Mouse (Mus musculus) heart, embryonic 16.5 days (tissue): ENCODE data around the gene Gcsam. TPM values are rescaled to one million over a fixed set of nuclear protein-coding genes. Genes with fewer than 3 reads are reported as not detected.

Source experiments
- ATAC-seq: fragments of 200-750 bp; cut with Nextera tagmentation; replicated peaks from 2 replicates; pipeline ENCODE4 v1.8.0; 2017; ENCODE audit warnings: moderate number of reproducible peaks; ENCODE audit not compliant: insufficient read depth, low FRiP score; ENCODE audit errors: extremely low read depth
- H3K27ac ChIP-seq: fragments of 300-500 bp; sonication (generic); 2 replicates; pipeline ENCODE4 v1.5.1; 2014; ENCODE audit warnings: mild to moderate bottlenecking, low read length, control low read depth, moderate library complexity
- H3K27me3 ChIP-seq: fragments of 300-500 bp; sonication (generic); 2 replicates; pipeline ENCODE4 v1.6.1; 2014; ENCODE audit warnings: low read length, mixed read lengths; ENCODE audit not compliant: control insufficient read depth, insufficient read depth
- H3K36me3 ChIP-seq: fragments of 300-500 bp; sonication (generic); 2 replicates; pipeline ENCODE4 v1.6.1; 2014; ENCODE audit not compliant: control insufficient read depth, insufficient read depth
- H3K4me1 ChIP-seq: fragments of 300-500 bp; sonication (generic); 2 replicates; pipeline ENCODE4 v1.6.1; 2014; ENCODE audit warnings: low read length, mixed read lengths; ENCODE audit not compliant: control insufficient read depth, insufficient read depth
- H3K4me2 ChIP-seq: fragments of 300-500 bp; sonication (generic); 2 replicates; pipeline ENCODE4 v1.6.1; 2014; ENCODE audit warnings: low read depth, mild to moderate bottlenecking, control low read depth, low read length
- H3K4me3 ChIP-seq: fragments of 300-500 bp; sonication (generic); 2 replicates; pipeline ENCODE4 v1.5.1; 2014; ENCODE audit warnings: mild to moderate bottlenecking, control low read depth, low read length
- H3K9ac ChIP-seq: fragments of 300-500 bp; sonication (generic); 2 replicates; pipeline ENCODE4 v1.6.1; 2014; ENCODE audit warnings: low read length, control low read depth
- H3K9me3 ChIP-seq: fragments of 300-500 bp; sonication (generic); replicated peaks from 2 replicates; pipeline ENCODE4 v1.6.1; 2016; ENCODE audit warnings: low read length; ENCODE audit not compliant: control insufficient read depth
- WGBS: fragments of 180-500 bp; shearing (Covaris S2); extraction: QIAGEN DNeasy Blood & Tissue Kit; methylation state at CpG from one replicate; pipeline ENCODE4 v1.1.7; 2014; 5-methylcytosine and 5-hydroxymethylcytosine counted together
- polyA plus RNA-seq: library from polyadenylated mRNA; unstranded; fragments of >200 nt; fragmentation: Nextera tagmentation; extraction: Ambion mirVana; gene quantifications from 2 replicates; pipeline ENCODE4 v1.2.1, GENCODE M21; 2015

The Gcsam gene
- 0.27 and 0.53 TPM in 2 replicates for polyA plus RNA-seq

DNA sequence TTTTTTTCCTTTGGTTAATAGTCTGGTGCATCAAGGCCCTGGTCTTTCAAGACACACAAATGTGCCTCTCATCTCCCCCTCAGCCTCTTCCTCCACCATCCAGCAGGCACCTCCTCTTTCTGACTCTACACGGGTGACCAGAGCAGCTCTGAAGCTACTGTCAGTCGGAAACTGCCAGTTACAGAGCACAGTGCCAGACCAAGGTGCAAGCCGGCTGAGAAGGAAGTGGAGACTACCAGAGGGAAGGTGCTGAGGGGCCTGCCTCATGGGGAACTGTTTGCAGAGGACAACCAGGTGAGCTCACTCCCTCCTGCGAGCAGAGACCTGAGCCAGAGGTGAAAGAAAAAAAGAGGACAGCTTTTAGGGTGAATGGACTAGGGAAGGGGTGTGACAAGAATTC lies at the start of gene Gcsam:
Gene Gcsam, plus strand, starts transcription at position 114 of the 400 bp plus-strand sequence.
- no peaks in the 10 kb centered on the region for H3K36me3 ChIP-seq
- no peaks in the 10 kb centered on the region for H3K9me3 ChIP-seq
- no peak within 1 kb of the TSS for H3K4me2 ChIP-seq
- H3K4me1 ChIP-seq: no peaks in the 10 kb centered on the region
- ATAC-seq: no peak
- H3K27ac ChIP-seq: no peak within 1 kb of the TSS
- no peak within 1 kb of the TSS for H3K9ac ChIP-seq
- WGBS: 46% methylated on average over 4 of the region's 4 CpGs
- H3K27me3 ChIP-seq: no peaks in the 10 kb centered on the region
- H3K4me3 ChIP-seq: no peak within 1 kb of the TSS

- WGBS: 53% methylated on average over 3 of the region's 3 CpGs
These were observed 48.4 kb upstream of the Gcsam start for GRCm38 (mm10) chr16:45561747-45562146.

GRCm38 (mm10) chr16:45572307-45572706 lies 37.9 kb upstream of the Gcsam start:
- 43% methylated on average over 3 of the region's 3 CpGs for WGBS
- Histone ChIP-seq H3K4me1 (no peaks in the 10 kb centered on the region), H3K27ac (no peak overlapping the region), H3K9ac (no peak overlapping the region), H3K36me3 (no peaks in the 10 kb centered on the region), H3K4me3 (no peak overlapping the region), H3K9me3 (no peaks in the 10 kb centered on the region), H3K27me3 (no peaks in the 10 kb centered on the region), H3K4me2 (no peak overlapping the region)
- ATAC-seq: no peak

More at GRCm38 (mm10) chr16:45561747-45562146, 48.4 kb upstream of the Gcsam start:
- H3K4me2 ChIP-seq: no peak overlapping the region
- no peaks in the 10 kb centered on the region for H3K36me3 ChIP-seq
- H3K27ac ChIP-seq: no peak overlapping the region
- no peaks in the 10 kb centered on the region for H3K27me3 ChIP-seq
- no peaks in the 10 kb centered on the region for H3K4me1 ChIP-seq
- H3K4me3 ChIP-seq: no peak overlapping the region
- no peak overlapping the region for H3K9ac ChIP-seq
- H3K9me3 ChIP-seq: no peaks in the 10 kb centered on the region
- ATAC-seq: no peak

DNA sequence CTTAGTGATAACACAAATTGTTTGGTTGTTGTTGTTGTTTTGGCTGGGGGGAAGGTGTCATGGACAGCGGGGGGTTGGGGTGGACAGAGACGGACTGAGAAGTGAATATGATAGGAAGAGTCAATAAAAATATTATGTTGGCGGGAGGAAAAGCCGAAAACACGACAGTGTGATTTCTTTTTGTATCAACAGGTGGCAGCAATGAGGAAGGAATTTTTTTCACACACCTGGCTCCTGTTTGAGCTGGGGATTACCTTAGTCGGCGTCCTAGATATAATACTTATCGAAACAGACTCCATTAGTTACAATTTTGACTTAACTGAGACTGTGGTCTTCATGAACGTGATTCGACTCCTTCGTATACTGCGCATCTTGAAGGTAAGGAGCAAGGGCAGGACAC lies 30.3 kb upstream of the Gcsam start:
- no peak overlapping the region for H3K4me2 ChIP-seq
- no peak overlapping the region for H3K4me3 ChIP-seq
- 54% methylated on average over 12 of the region's 12 CpGs for WGBS
- no peaks in the 10 kb centered on the region for H3K27me3 ChIP-seq
- H3K4me1 ChIP-seq: no peaks in the 10 kb centered on the region
- no peaks in the 10 kb centered on the region for H3K9me3 ChIP-seq
- H3K27ac ChIP-seq: no peak overlapping the region
- no peak overlapping the region for H3K9ac ChIP-seq
- no peak for ATAC-seq
- no peaks in the 10 kb centered on the region for H3K36me3 ChIP-seq

DNA sequence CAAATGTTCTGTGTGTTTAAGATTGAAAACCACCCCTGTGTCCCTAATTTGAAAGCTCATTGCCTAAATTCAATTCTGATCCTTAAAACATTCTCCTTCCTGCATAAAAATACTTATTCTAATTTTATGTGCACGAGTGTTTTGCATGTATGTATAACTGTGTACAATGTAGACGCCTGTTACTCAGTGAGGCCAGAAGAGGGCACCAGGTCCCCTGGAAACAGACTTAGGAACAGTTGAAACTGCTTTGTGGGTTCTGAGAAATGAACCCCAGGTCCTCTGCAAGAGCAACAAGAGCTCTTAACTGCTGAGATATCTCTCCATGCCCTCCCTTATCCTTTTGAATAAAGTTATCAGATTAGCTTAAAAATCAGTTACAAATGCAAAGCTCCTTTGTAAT lies 27.7 kb upstream of the Gcsam start:
- H3K4me1 ChIP-seq: no peaks in the 10 kb centered on the region

DNA sequence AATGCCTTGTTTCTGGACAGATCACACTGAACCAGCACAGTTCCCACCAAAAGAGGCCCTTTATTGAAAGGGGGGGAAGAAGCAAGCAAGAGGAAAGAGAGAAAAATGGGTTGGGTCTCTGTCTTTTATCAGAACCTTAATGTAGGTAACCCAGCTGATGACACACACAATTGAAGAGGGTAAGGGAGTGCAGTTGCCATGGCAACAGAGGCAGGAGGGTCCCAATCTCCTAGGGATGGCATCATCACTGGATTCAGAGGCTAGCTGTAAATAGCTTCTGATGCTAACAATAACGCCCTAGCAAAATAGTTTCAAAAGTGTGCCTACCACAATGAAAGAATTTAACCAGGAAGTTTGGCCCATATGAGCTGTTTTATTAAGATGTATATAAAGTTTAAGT lies 16.5 kb upstream of the Gcsam start:
- no peak overlapping the region for H3K27ac ChIP-seq
- no peaks in the 10 kb centered on the region for H3K9me3 ChIP-seq
- no peak overlapping the region for H3K4me3 ChIP-seq
- no peak overlapping the region for H3K4me2 ChIP-seq
- H3K9ac ChIP-seq: no peak overlapping the region
- 52% methylated on average over 1 of the region's 1 CpGs for WGBS
- H3K27me3 ChIP-seq: no peaks in the 10 kb centered on the region
- no peak for ATAC-seq
- no peaks in the 10 kb centered on the region for H3K4me1 ChIP-seq
- H3K36me3 ChIP-seq: no peaks in the 10 kb centered on the region

More for the DNA sequence above, 27.7 kb upstream of the Gcsam start:
- 18% methylated on average over 2 of the region's 2 CpGs for WGBS
- Histone ChIP-seq H3K36me3 (no peaks in the 10 kb centered on the region), H3K4me2 (no peak overlapping the region), H3K4me3 (no peak overlapping the region), H3K9ac (no peak overlapping the region), H3K27ac (no peak overlapping the region), H3K27me3 (no peaks in the 10 kb centered on the region), H3K9me3 (no peaks in the 10 kb centered on the region)
- ATAC-seq: no peak

DNA sequence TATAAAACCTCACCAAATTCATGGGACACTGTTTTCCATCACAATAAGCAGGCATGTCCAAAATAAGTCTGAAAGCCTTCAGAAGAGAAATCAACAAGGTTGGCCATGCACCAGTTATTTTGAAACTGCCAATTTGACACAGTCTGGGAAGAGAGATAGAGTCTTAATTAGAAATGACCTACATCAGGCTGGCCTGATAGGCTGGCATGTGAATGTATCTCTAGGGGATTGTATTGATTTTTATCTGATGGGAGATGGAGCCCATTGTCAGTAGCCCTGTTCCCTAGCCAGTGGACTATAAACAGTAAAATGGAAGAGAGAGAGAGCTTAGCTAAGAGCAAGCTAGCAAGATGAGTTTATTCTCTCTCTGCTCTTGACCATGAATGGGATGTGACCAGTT lies 14.7 kb upstream of the Gcsam start:
- Histone ChIP-seq H3K36me3 (no peaks in the 10 kb centered on the region), H3K9ac (no peak overlapping the region), H3K27ac (no peak overlapping the region), H3K4me1 (no peaks in the 10 kb centered on the region), H3K4me3 (no peak overlapping the region), H3K9me3 (no peaks in the 10 kb centered on the region), H3K4me2 (no peak overlapping the region), H3K27me3 (no peaks in the 10 kb centered on the region)
- ATAC-seq: no peak

DNA sequence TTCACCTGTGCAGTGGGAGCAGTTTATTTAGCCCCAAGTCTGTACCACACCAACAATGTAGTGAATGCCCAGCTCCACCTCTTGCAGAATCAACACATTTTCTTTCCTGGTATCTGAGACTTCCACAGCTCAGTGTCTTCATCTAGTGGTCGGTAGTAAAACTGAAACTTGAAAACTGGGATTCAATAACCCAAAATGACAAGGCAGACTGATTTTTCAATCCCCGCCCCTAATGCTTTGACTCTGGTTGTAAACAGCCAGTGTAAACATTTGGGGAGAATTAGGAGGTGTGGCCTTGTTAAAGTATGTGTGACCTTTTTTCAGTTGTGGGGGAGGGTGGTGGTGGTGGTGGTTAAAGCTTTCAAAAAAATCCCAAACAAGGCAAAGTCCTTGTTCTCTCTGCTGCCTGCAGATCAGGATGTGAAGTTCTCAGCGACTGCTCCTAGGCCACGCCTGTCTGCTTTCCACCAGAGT lies 1.7 kb upstream of the Gcsam start:
- no peaks in the 10 kb centered on the region for H3K4me1 ChIP-seq
- H3K27me3 ChIP-seq: no peaks in the 10 kb centered on the region
- H3K9me3 ChIP-seq: no peaks in the 10 kb centered on the region
- WGBS: 42% methylated on average over 4 of the region's 4 CpGs
- H3K9ac ChIP-seq: no peak overlapping the region
- H3K27ac ChIP-seq: no peak overlapping the region
- H3K4me2 ChIP-seq: no peak overlapping the region
- no peaks in the 10 kb centered on the region for H3K36me3 ChIP-seq
- ATAC-seq: no peak
- H3K4me3 ChIP-seq: no peak overlapping the region

DNA sequence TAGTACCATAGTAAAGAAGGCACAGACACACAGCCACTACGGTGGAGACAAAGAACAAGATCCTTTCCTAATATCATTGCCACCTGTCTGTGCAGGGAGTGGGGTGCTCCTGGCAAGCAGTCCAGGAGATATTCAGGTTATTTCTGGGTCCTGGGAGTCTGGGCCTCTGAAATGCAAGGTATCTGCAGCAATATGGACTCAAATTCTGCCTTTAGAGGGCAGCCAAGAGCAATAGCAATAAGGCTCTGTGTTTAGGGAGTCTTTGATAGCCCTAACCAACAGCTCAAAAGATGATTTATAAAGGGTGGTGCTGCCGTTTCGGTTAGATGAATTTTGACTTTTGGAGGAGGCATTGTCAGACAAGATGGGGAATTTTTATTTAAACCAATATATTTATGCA lies 880 bp upstream of the Gcsam start:
- Histone ChIP-seq H3K9ac (no peak overlapping the region), H3K9me3 (no peaks in the 10 kb centered on the region), H3K4me1 (no peaks in the 10 kb centered on the region), H3K4me3 (no peak overlapping the region), H3K27me3 (no peaks in the 10 kb centered on the region), H3K4me2 (no peak overlapping the region), H3K27ac (no peak overlapping the region), H3K36me3 (no peaks in the 10 kb centered on the region)
- ATAC-seq: no peak
- WGBS: 64% methylated on average over 3 of the region's 3 CpGs

DNA sequence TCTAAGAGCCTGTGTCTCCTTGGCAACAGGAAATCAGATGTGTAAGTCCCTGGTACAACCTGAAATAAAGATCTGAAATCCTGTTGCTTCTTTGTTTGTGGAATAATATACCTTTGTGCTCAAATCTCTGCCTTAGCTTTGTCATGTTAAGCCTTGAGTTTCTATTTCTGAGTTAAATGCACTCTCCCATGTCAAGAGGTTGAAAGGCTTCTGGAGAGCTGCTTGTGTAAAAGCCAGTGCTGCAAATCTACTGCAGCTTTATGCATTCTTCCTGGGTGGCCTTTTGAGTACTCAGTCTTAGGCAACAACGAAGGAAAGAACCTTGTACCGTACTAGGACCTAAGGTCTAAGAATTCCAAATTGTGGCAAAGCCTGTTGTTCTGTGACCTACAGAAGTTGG lies 3.1 kb downstream of the Gcsam start:
- H3K27me3 ChIP-seq: no peaks in the 10 kb centered on the region
- H3K27ac ChIP-seq: no peak overlapping the region
- H3K4me1 ChIP-seq: no peaks in the 10 kb centered on the region
- H3K36me3 ChIP-seq: no peaks in the 10 kb centered on the region
- no peaks in the 10 kb centered on the region for H3K9me3 ChIP-seq
- ATAC-seq: no peak
- no peak overlapping the region for H3K9ac ChIP-seq
- H3K4me2 ChIP-seq: no peak overlapping the region
- no peak overlapping the region for H3K4me3 ChIP-seq
- WGBS: 59% methylated on average over 2 of the region's 2 CpGs
